Mouse (Mus musculus) liver, adult 2 months (tissue): Measurements from ENCODE around the gene Pik3cb. TPM values are rescaled to one million over a fixed set of nuclear protein-coding genes. Genes with fewer than 3 reads are reported as not detected.
A peak's percentile ranks its signal among the peaks of the same experiment; 100 is the strongest.

Experiments
- DNase-seq: peaks from one replicate; pipeline ENCODE4 v3.0.0-alpha.2; 2011; ENCODE audit warnings: low read depth, low spot score; ENCODE audit errors: extremely low read depth
- H3K27ac ChIP-seq: fragments of 200-500 bp; replicated peaks from 2 replicates; pipeline ENCODE4 v1.5.1; 2012; ENCODE audit warnings: low read depth, mild to moderate bottlenecking, control low read depth, inconsistent platforms, low read length; ENCODE audit not compliant: insufficient read depth
- H3K27me3 ChIP-seq: fragments of 200-500 bp; 2 replicates; pipeline ENCODE4 v1.6.1; 2012; ENCODE audit warnings: mild to moderate bottlenecking, moderate library complexity, low read length, inconsistent platforms; ENCODE audit not compliant: control insufficient read depth, insufficient read depth
- H3K36me3 ChIP-seq: fragments of 200-500 bp; 2 replicates; pipeline ENCODE4 v1.6.1; 2012; ENCODE audit warnings: low read length, inconsistent platforms; ENCODE audit not compliant: control insufficient read depth, insufficient read depth
- H3K4me1 ChIP-seq: fragments of 200-500 bp; 2 replicates; pipeline ENCODE4 v1.6.1; 2011; ENCODE audit warnings: low read length; ENCODE audit not compliant: control insufficient read depth, insufficient read depth
- H3K4me3 ChIP-seq: fragments of 200-500 bp; 2 replicates; pipeline ENCODE4 v1.5.1; 2011; ENCODE audit warnings: low read depth, mild to moderate bottlenecking, control low read depth, low read length, moderate library complexity; ENCODE audit not compliant: insufficient read depth
- H3K79me2 ChIP-seq: fragments of 200-500 bp; 2 replicates; pipeline ENCODE4 v1.6.1; 2012; ENCODE audit warnings: inconsistent platforms, mild to moderate bottlenecking, low read length, moderate library complexity; ENCODE audit not compliant: control insufficient read depth, insufficient read depth
- H3K9ac ChIP-seq: fragments of 200-500 bp; 2 replicates; pipeline ENCODE4 v1.6.1; 2012; ENCODE audit warnings: low read depth, mild to moderate bottlenecking, control low read depth, inconsistent platforms, low read length
- CTCF ChIP-seq: fragments of 200-500 bp; IDR thresholded peaks from 2 replicates; pipeline ENCODE4 v1.5.1; 2011; ENCODE audit warnings: low read depth, low read length, control low read depth
- POLR2A ChIP-seq: fragments of 200-500 bp; IDR thresholded peaks from 2 replicates; pipeline ENCODE4 v1.6.1; 2011; ENCODE audit warnings: low read length, control low read depth; ENCODE audit not compliant: insufficient read depth; ENCODE audit errors: extremely low read depth
- WGBS: fragments of 180-500 bp; shearing (Covaris S2); methylation state at CpG from one replicate; pipeline ENCODE4 v1.1.7; 2018; 5-methylcytosine and 5-hydroxymethylcytosine counted together
- polyA plus RNA-seq: library from polyadenylated mRNA; depleted of rRNA; stranded (reverse); fragments of >200 nt; gene quantifications from 2 replicates; pipeline ENCODE4 v1.2.3, GENCODE M21; 2012; rRNA removed
- total RNA-seq: library from RNA; depleted of rRNA; stranded (reverse); fragments of >200 nt; gene quantifications from 2 replicates; pipeline ENCODE4 v1.2.3, GENCODE M21; 2014; rRNA removed

Pik3cb gene
- total and polyA plus RNA-seq, 2 experiments = 2.5 to 4.2 TPM

- Histone ChIP-seq H3K4me1 (no peaks in the 10 kb centered on the region), H3K27ac (no peak overlapping the region), H3K9ac (no peak overlapping the region), H3K36me3 (peaks cover 13% of the 10 kb centered on the region), H3K4me3 (no peak overlapping the region), H3K79me2 (no peaks in the 10 kb centered on the region), H3K27me3 (no peaks in the 10 kb centered on the region)
- TF ChIP-seq CTCF (no peak), POLR2A (no peak)
- DNase-seq = no peak
- 98% methylated on average over 4 of the region's 4 CpGs for WGBS
Measured at GRCm38 (mm10) chr9:98994103-98994502, 146.3 kb downstream of the Pik3cb start.

- no peak for DNase-seq
- Histone ChIP-seq H3K27ac (no peak overlapping the region), H3K36me3 (peaks cover 2% of the 10 kb centered on the region; the same call in 1 of the 2 replicates), H3K9ac (no peak overlapping the region), H3K4me3 (peak overlapping the region; percentile 80; the same call in 1 of the 2 replicates), H3K79me2 (no peaks in the 10 kb centered on the region; the same call in 1 of the 2 replicates), H3K27me3 (no peaks in the 10 kb centered on the region), H3K4me1 (peaks cover 2% of the 10 kb centered on the region; the same call in 1 of the 2 replicates)
- TF ChIP-seq CTCF (no peak), POLR2A (no peak)
- WGBS = 40% methylated on average over 9 of the region's 9 CpGs
Measured at GRCm38 (mm10) chr9:98987131-98987530, 153.3 kb downstream of the Pik3cb start.

Other genes starting within 250 kb of the Pik3cb start
- gene 7420426K07Rik, start 237.5 kb downstream of the Pik3cb start, total RNA-seq = not detected in 2 replicates
- not detected in 2 replicates for gene 7420426K07Rik, start 237.5 kb downstream of the Pik3cb start, polyA plus RNA-seq
- not detected in 2 replicates for gene Foxl2, start 185.3 kb downstream of the Pik3cb start, total RNA-seq
- gene Foxl2, start 185.3 kb downstream of the Pik3cb start, polyA plus RNA-seq = not detected in 2 replicates
- gene Faim, start 154.2 kb downstream of the Pik3cb start, total RNA-seq = 8.0 and 10.9 TPM in 2 replicates
- 2.2 and 2.3 TPM in 2 replicates for gene Faim, start 154.2 kb downstream of the Pik3cb start, polyA plus RNA-seq
- gene Gm1123, start 104.9 kb downstream of the Pik3cb start, total RNA-seq = not detected in 2 replicates
- not detected in 2 replicates for gene Gm1123, start 104.9 kb downstream of the Pik3cb start, polyA plus RNA-seq
- not detected in 2 replicates for gene Faiml, start 96.6 kb upstream of the Pik3cb start, total RNA-seq
- gene Faiml, start 96.6 kb upstream of the Pik3cb start, polyA plus RNA-seq = not detected in 2 replicates
- 6.1 and 9.4 TPM in 2 replicates for gene Cep70, start 102.7 kb upstream of the Pik3cb start, total RNA-seq
- 0.68 and 0.70 TPM in 2 replicates for gene Cep70, start 102.7 kb upstream of the Pik3cb start, polyA plus RNA-seq
- gene Esyt3, start 217.9 kb upstream of the Pik3cb start, total RNA-seq = under 0.01 TPM in 1 of 2 replicates, not detected in the other
- gene Esyt3, start 217.9 kb upstream of the Pik3cb start, polyA plus RNA-seq = 0.06 and 0.11 TPM in 2 replicates